1 mouse cellular context compared by ENCODE assay signal in the genomic region with DNA sequence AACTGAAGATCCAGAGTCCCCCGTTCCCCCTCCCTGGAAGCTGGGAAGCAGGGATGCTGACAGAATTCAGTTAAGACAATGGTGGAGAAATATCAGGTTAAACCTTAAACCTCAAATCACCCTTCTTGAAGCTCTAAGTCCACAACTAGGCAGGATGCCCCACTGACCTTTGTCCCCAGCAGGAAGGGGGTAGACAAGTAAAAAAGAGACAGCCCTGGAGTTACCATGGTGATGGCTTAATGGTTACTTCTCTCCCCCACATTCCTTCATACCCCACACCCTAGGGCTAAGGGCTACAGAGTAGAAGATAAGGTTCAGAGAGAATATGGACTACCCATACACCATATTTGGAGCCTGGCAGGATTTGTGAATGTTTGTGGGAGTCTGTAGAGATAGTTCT.
TF ChIP-seq lines count a peak whose summit lies in the region.

No protein-coding gene starts in this region.

TF ChIP-seq in myocyte, 11 proteins besides CTCF, POLR2A, EP300 and RAD21:
- TF ChIP-seq MYOG (IDR thresholded peaks at IDR 0.05; ENCODE audit: control insufficient read depth in 1 of 3, insufficient read depth in 1 of 3, insufficient read length in 2 of 3, low read depth in 2 of 3) = no peak
- TF ChIP-seq REST (IDR thresholded peaks at IDR 0.05; ENCODE audit: insufficient read depth, insufficient read length) = no peak
- no peak for TF ChIP-seq POLR2AphosphoS2 (IDR thresholded peaks at IDR 0.05; ENCODE audit: insufficient read length, low read depth)
- no peak for TF ChIP-seq MYOD1 (IDR thresholded peaks at IDR 0.05; ENCODE audit: control insufficient read depth in 1 of 3, insufficient read length in 2 of 3, low read depth in 2 of 3)
- no peak for TF ChIP-seq CEBPB (IDR thresholded peaks at IDR 0.05; ENCODE audit: insufficient read depth, poor library complexity, severe bottlenecking)
- no peak for TF ChIP-seq TCF12 (IDR thresholded peaks at IDR 0.05; ENCODE audit: insufficient read depth, poor library complexity, severe bottlenecking)
- no peak for TF ChIP-seq E2F4 (IDR thresholded peaks at IDR 0.05; ENCODE audit: insufficient read depth)
- no peak for TF ChIP-seq SRF (IDR thresholded peaks at IDR 0.05; ENCODE audit: control insufficient read depth, insufficient read length, low read depth)
- TF ChIP-seq USF1 (IDR thresholded peaks at IDR 0.05; ENCODE audit: low read depth) = no peak
- no peak for TF ChIP-seq TCF3 (IDR thresholded peaks at IDR 0.05; ENCODE audit: insufficient read length, low read depth)
- TF ChIP-seq MAX (IDR thresholded peaks at IDR 0.05; ENCODE audit: low read depth) = no peak
